Mouse (Mus musculus) liver, embryonic 16.5 days (tissue): ENCODE results near the gene Gm11992. TPM values are rescaled to one million over a fixed set of nuclear protein-coding genes. Genes with fewer than 3 reads are reported as not detected.

Source experiments
- ATAC-seq: fragments of 200-750 bp; cut with Nextera tagmentation; 2 replicates; pipeline ENCODE4 v1.8.0; 2017; ENCODE audit warnings: low read depth, mild to moderate bottlenecking, moderate number of reproducible peaks, moderate library complexity
- H3K27ac ChIP-seq: fragments of 300-500 bp; sonication (generic); 2 replicates; pipeline ENCODE4 v1.5.1; 2014; ENCODE audit warnings: mild to moderate bottlenecking, low read length
- H3K27me3 ChIP-seq: fragments of 300-500 bp; sonication (generic); 2 replicates; pipeline ENCODE4 v1.6.1; 2014; ENCODE audit warnings: low read depth, low read length, mixed read lengths; ENCODE audit not compliant: control insufficient read depth, insufficient read depth
- H3K36me3 ChIP-seq: fragments of 300-500 bp; sonication (generic); 2 replicates; pipeline ENCODE4 v1.6.1; 2014; ENCODE audit warnings: mild to moderate bottlenecking; ENCODE audit not compliant: control insufficient read depth, insufficient read depth
- H3K4me1 ChIP-seq: fragments of 300-500 bp; sonication (generic); 2 replicates; pipeline ENCODE4 v1.6.1; 2014; ENCODE audit warnings: low read depth, low read length, mixed read lengths; ENCODE audit not compliant: control insufficient read depth
- H3K4me2 ChIP-seq: fragments of 300-500 bp; sonication (generic); 2 replicates; pipeline ENCODE4 v1.6.1; 2014; ENCODE audit warnings: low read depth, low read length, mixed read lengths
- H3K4me3 ChIP-seq: fragments of 300-500 bp; sonication (generic); 2 replicates; pipeline ENCODE4 v1.5.1; 2014; ENCODE audit warnings: low read depth, mild to moderate bottlenecking, low read length
- H3K9ac ChIP-seq: fragments of 300-500 bp; sonication (generic); 2 replicates; pipeline ENCODE4 v1.6.1; 2014; ENCODE audit warnings: low read depth, low read length
- H3K9me3 ChIP-seq: fragments of 300-500 bp; sonication (generic); replicated peaks from 2 replicates; pipeline ENCODE4 v1.6.1; 2016; ENCODE audit warnings: low read length; ENCODE audit not compliant: control insufficient read depth
- WGBS: fragments of 180-500 bp; shearing (Covaris S2); extraction: QIAGEN DNeasy Blood & Tissue Kit; methylation state at CpG from one replicate; pipeline ENCODE4 v1.1.7; 2014; ENCODE audit not compliant: insufficient replicate concordance; 5-methylcytosine and 5-hydroxymethylcytosine counted together
- polyA plus RNA-seq: library from polyadenylated mRNA; unstranded; fragments of >200 nt; fragmentation: Nextera tagmentation; extraction: Ambion mirVana; gene quantifications from 2 replicates; pipeline ENCODE4 v1.2.1, GENCODE M21; 2015

The Gm11992 gene
- polyA plus RNA-seq, 1 experiment from 2014 or later, result 0.06 TPM

GRCm38 (mm10) chr11:9060029-9060428 lies 11.6 kb downstream of the Gm11992 start:
- H3K9ac ChIP-seq, result no peak overlapping the region
- no peak overlapping the region for H3K4me3 ChIP-seq
- H3K4me1 ChIP-seq, result no peaks in the 10 kb centered on the region
- no peak for ATAC-seq
- 24% methylated on average over 1 of the region's 1 CpGs for WGBS
- H3K4me2 ChIP-seq, result no peak overlapping the region
- no peaks in the 10 kb centered on the region for H3K9me3 ChIP-seq
- no peaks in the 10 kb centered on the region for H3K27me3 ChIP-seq
- no peak overlapping the region for H3K27ac ChIP-seq
- H3K36me3 ChIP-seq, result no peaks in the 10 kb centered on the region

GRCm38 (mm10) chr11:9060484-9060883 lies 12.1 kb downstream of the Gm11992 start:
- H3K4me2 ChIP-seq, result no peak overlapping the region
- H3K27me3 ChIP-seq, result no peaks in the 10 kb centered on the region
- H3K4me3 ChIP-seq, result no peak overlapping the region
- 12% methylated on average over 5 of the region's 5 CpGs for WGBS
- no peaks in the 10 kb centered on the region for H3K9me3 ChIP-seq
- no peaks in the 10 kb centered on the region for H3K4me1 ChIP-seq
- no peak overlapping the region for H3K27ac ChIP-seq
- H3K9ac ChIP-seq, result no peak overlapping the region
- ATAC-seq, result no peak
- H3K36me3 ChIP-seq, result no peaks in the 10 kb centered on the region

GRCm38 (mm10) chr11:9076444-9076843 lies 28.1 kb downstream of the Gm11992 start:
- Histone ChIP-seq H3K27ac (no peak overlapping the region), H3K36me3 (no peaks in the 10 kb centered on the region), H3K9me3 (no peaks in the 10 kb centered on the region), H3K9ac (no peak overlapping the region), H3K27me3 (no peaks in the 10 kb centered on the region), H3K4me1 (no peaks in the 10 kb centered on the region), H3K4me3 (no peak overlapping the region), H3K4me2 (no peak overlapping the region)
- WGBS, result 73% methylated on average over 3 of the region's 3 CpGs
- ATAC-seq, result no peak

- Histone ChIP-seq H3K27ac (no peak overlapping the region), H3K27me3 (peaks cover 22% of the 10 kb centered on the region), H3K36me3 (no peaks in the 10 kb centered on the region), H3K4me1 (peaks cover 4% of the 10 kb centered on the region), H3K4me2 (no peak overlapping the region), H3K9ac (no peak overlapping the region), H3K4me3 (no peak overlapping the region), H3K9me3 (no peaks in the 10 kb centered on the region)
- WGBS, result 16% methylated on average over 2 of the region's 2 CpGs
- ATAC-seq, result no peak
Measured at GRCm38 (mm10) chr11:9113189-9113588, 64.8 kb downstream of the Gm11992 start.

GRCm38 (mm10) chr11:9115367-9116120 lies 67.2 kb downstream of the Gm11992 start:
- WGBS, result 6% methylated on average over 9 of the region's 9 CpGs
- Histone ChIP-seq H3K4me1 (peaks cover 10% of the 10 kb centered on the region), H3K9ac (no peak overlapping the region), H3K4me2 (no peak overlapping the region), H3K36me3 (no peaks in the 10 kb centered on the region), H3K9me3 (no peaks in the 10 kb centered on the region), H3K4me3 (no peak overlapping the region), H3K27ac (no peak overlapping the region), H3K27me3 (peaks cover 38% of the 10 kb centered on the region)
- ATAC-seq, result no peak

GRCm38 (mm10) chr11:9116121-9116520 lies 67.7 kb downstream of the Gm11992 start:
- no peaks in the 10 kb centered on the region for H3K36me3 ChIP-seq
- peak overlapping the region; percentile 2; the same call in 1 of the 2 replicates for H3K4me2 ChIP-seq
- no peak for ATAC-seq
- H3K27me3 ChIP-seq, result peaks cover 39% of the 10 kb centered on the region
- H3K4me3 ChIP-seq, result no peak overlapping the region
- H3K9ac ChIP-seq, result no peak overlapping the region
- H3K9me3 ChIP-seq, result no peaks in the 10 kb centered on the region
- peaks cover 10% of the 10 kb centered on the region for H3K4me1 ChIP-seq
- WGBS, result 1% methylated on average over 10 of the region's 10 CpGs
- H3K27ac ChIP-seq, result no peak overlapping the region

- Histone ChIP-seq H3K36me3 (no peaks in the 10 kb centered on the region), H3K4me1 (peaks cover 10% of the 10 kb centered on the region), H3K27ac (no peak overlapping the region), H3K9ac (no peak overlapping the region), H3K9me3 (no peaks in the 10 kb centered on the region), H3K4me2 (no peak overlapping the region), H3K4me3 (no peak overlapping the region), H3K27me3 (peaks cover 39% of the 10 kb centered on the region)
- 3% methylated on average over 3 of the region's 3 CpGs for WGBS
- ATAC-seq, result no peak
Measured at GRCm38 (mm10) chr11:9116916-9117315, 68.5 kb downstream of the Gm11992 start.

GRCm38 (mm10) chr11:9117358-9118049 lies 69.1 kb downstream of the Gm11992 start:
- peak overlapping the region; percentile 62 for H3K4me2 ChIP-seq
- H3K36me3 ChIP-seq, result no peaks in the 10 kb centered on the region
- ATAC-seq, result peak; percentile 58
- peaks cover 39% of the 10 kb centered on the region for H3K27me3 ChIP-seq
- H3K4me1 ChIP-seq, result peaks cover 10% of the 10 kb centered on the region
- WGBS, result 10% methylated on average over 13 of the region's 13 CpGs
- no peak overlapping the region for H3K27ac ChIP-seq
- no peaks in the 10 kb centered on the region for H3K9me3 ChIP-seq
- peak overlapping the region; percentile 48 for H3K4me3 ChIP-seq
- H3K9ac ChIP-seq, result no peak overlapping the region

- H3K9ac ChIP-seq, result no peak within 1 kb of the TSS
- H3K36me3 ChIP-seq, result no peaks in the 10 kb centered on the region
- H3K4me3 ChIP-seq, result peak within 1 kb of the TSS; percentile 48
- H3K27me3 ChIP-seq, result peaks cover 39% of the 10 kb centered on the region
- ATAC-seq, result no peak
- no peaks in the 10 kb centered on the region for H3K9me3 ChIP-seq
- under 1% methylated on average over 7 of the region's 7 CpGs for WGBS
- H3K4me1 ChIP-seq, result peaks cover 10% of the 10 kb centered on the region
- H3K27ac ChIP-seq, result no peak within 1 kb of the TSS
- peak within 1 kb of the TSS; percentile 62 for H3K4me2 ChIP-seq
Measured at GRCm38 (mm10) chr11:9118050-9118420, 69.6 kb downstream of the Gm11992 start, which contains the start of gene Upp1. Upp1 (plus strand) TSS chr11:9118103.
